In the genomic region with DNA sequence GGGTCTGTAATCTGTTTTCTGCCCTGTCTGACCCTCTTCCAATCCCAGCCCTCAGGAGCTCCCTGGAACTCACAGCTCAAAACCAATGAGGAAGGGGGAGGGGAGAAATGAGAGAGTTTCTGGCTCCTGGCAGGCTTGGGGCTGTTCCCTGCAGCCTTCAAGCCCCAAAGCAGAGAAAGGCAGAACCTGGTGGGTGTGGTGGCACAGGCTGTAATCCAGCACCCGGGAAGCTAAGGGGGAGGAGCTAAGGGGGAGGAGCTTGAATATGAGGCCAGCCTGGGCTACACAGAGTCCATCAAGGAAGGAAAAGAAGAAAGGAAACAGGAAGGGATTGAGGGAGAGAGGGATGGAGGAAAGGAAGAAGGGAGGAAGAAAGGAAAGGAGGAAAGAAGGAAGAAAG, we compare ENCODE assay signal across 16 mouse cellular contexts. TPM values are rescaled to one million over a fixed set of nuclear protein-coding genes. Genes with fewer than 3 reads are reported as not detected.
A peak's percentile ranks its signal among the peaks of the same experiment; 100 is the strongest.
DNase-seq lines count a peak whose midpoint lies in the region; ATAC-seq lines count a peak whose summit lies in the region.
"Had no signal": no experiment of that assay in that cellular context is flagged by ENCODE, and none has a peak within 500 bp of the region (broad histone marks: within the 10 kb centered on the region; RNA-seq: fewer than 3 reads in every experiment).

No protein-coding gene starts in this region.

- DNase-seq in heart, adult 11 months = peak; percentile 67
- no peak for DNase-seq in heart, adult 9 months (ENCODE audit: low spot score in 2 of 2)
- DNase-seq in right cerebral cortex, postnatal 14 days = peak; percentile 2
- no peak for DNase-seq in right cerebral cortex, postnatal 36 days (ENCODE audit: low spot score in 2 of 2)
- DNase-seq in NIH3T3 (ENCODE audit: low read depth) = peak; percentile 20
- no peak for DNase-seq in left cerebral cortex, postnatal 25 days (ENCODE audit: low spot score in 2 of 2)
- no peak for DNase-seq in layer of hippocampus, postnatal 10 days (ENCODE audit: low spot score in 2 of 2)
- DNase-seq: adrenal gland, adult 2 months; adrenal gland, postnatal 25 days; cerebellum, adult 18-20 months; cerebellum, adult 9-11 months; cerebellum, postnatal 36 days had no signal

- intact Hi-C loops in left cerebral cortex, postnatal 25 days (cut with DNase I) = no loop called here

- peak; percentile 57; the same call in 1 of the 2 replicates for ATAC-seq in megakaryocyte-erythroid progenitor cell, adult 5-6 weeks (replicated peaks; ENCODE audit: low FRiP score, low TSS enrichment, poor library complexity, severe bottlenecking)
- ATAC-seq: forebrain, embryonic 13.5 days; hindbrain, embryonic 16.5 days; inflammation-experienced regulatory T-cells, adult 6 months had no signal

RNA-seq across cellular contexts. Expression of a gene that starts 18.9 kb away (rescaled TPM):
- 51.3 and 56.9 TPM in 2 replicates for total RNA-seq in megakaryocyte-erythroid progenitor cell, adult 5-6 weeks (2014; fragmentation: Nextera tagmentation)
- 6.7 and 12.6 TPM in 2 replicates for total RNA-seq in megakaryocyte-erythroid progenitor cell, adult 5-6 weeks (2017)
- total RNA-seq in left cerebral cortex, postnatal 25 days (2021) = 10 to 100 TPM; 85.1 to 95.2 TPM
- total RNA-seq in layer of hippocampus, postnatal 10 days (2021) = 100 to 1,000 TPM; 115 to 128 TPM

Comparison
In these comparisons a context has a peak if more than half of its experiments do, and no peak if none do; other contexts are left out.
1. DNase-seq: peak in heart, adult 11 months (single experiment), right cerebral cortex, postnatal 14 days (single experiment) and NIH3T3 (single experiment); none in heart, adult 9 months (0 of 2), right cerebral cortex, postnatal 36 days (0 of 2), left cerebral cortex, postnatal 25 days (0 of 2) and layer of hippocampus, postnatal 10 days (0 of 2).